ENCODE assay signal across 11 mouse cellular contexts in the genomic region with DNA sequence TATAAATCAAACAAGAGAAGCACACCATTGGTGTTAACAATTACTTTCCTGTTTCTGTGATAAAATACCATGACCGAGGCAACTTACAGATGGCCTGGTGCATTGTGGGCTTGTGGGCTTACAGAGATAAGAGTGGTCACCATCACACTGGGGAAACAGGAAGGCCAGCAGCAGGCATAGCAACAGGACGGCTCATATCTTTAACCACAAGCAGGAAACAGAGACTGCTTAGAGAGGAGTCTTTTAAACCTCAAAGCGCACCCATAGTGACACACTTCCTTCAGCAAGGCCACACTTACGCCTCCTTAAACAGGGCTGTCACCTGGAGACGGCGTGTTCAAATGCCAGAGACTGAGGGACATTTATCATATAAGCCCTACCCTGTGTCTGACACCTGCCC.
DNase-seq lines count a peak whose midpoint lies in the region; ATAC-seq and TF ChIP-seq lines count a peak whose summit lies in the region.
"Had no signal": no experiment of that assay in that cellular context is flagged by ENCODE, and none has a peak within 500 bp of the region (broad histone marks: within the 10 kb centered on the region; RNA-seq: fewer than 3 reads in every experiment).

No protein-coding gene starts in this region.

- no peaks in the 10 kb centered on the region for H3K9me3 ChIP-seq in heart, embryonic 15.5 days (replicated peaks)
- no peaks in the 10 kb centered on the region for H3K9me3 ChIP-seq in liver, postnatal 0 days (ENCODE audit: low read length)
- H3K9me3 ChIP-seq: limb, embryonic 15.5 days had no signal

- no peaks in the 10 kb centered on the region for H3K36me3 ChIP-seq in heart, embryonic 15.5 days
- H3K36me3 ChIP-seq in liver, postnatal 0 days (replicated peaks; ENCODE audit: insufficient read depth, low read length), result peaks cover 7% of the 10 kb centered on the region; the same call in 1 of the 2 replicates

- H3K4me2 ChIP-seq in heart, embryonic 15.5 days, result no peak overlapping the region
- H3K4me2 ChIP-seq in liver, postnatal 0 days (ENCODE audit: low read depth, low read length), result peak overlapping the region; percentile 19
- H3K4me2 ChIP-seq: limb, embryonic 15.5 days had no signal

- no peak overlapping the region for H3K9ac ChIP-seq in heart, embryonic 15.5 days
- H3K9ac ChIP-seq in liver, postnatal 0 days (replicated peaks), result no peak overlapping the region; the same call in 1 of the 2 replicates
- H3K9ac ChIP-seq: limb, embryonic 15.5 days had no signal

- TF ChIP-seq CTCF in bone marrow macrophage, adult 2 months (IDR thresholded peaks at IDR 0.05; ENCODE audit: low read depth, low read length), result no peak
- TF ChIP-seq CTCF in liver, postnatal 0 days (IDR thresholded peaks at IDR 0.05; ENCODE audit: low read depth), result no peak

- H3K4me1 ChIP-seq in heart, embryonic 15.5 days (replicated peaks), result peaks cover 50% of the 10 kb centered on the region
- H3K4me1 ChIP-seq in bone marrow macrophage, adult 2 months (ENCODE audit: control insufficient read depth, insufficient read depth, low read length), result peaks cover 48% of the 10 kb centered on the region
- peaks cover 39% of the 10 kb centered on the region for H3K4me1 ChIP-seq in liver, postnatal 0 days (ENCODE audit: insufficient read depth)

- no peaks in the 10 kb centered on the region for H3K27me3 ChIP-seq in heart, embryonic 15.5 days
- no peaks in the 10 kb centered on the region for H3K27me3 ChIP-seq in liver, postnatal 0 days (ENCODE audit: insufficient read depth, low read length)
- H3K27me3 ChIP-seq: limb, embryonic 15.5 days had no signal

- TF ChIP-seq POLR2A in bone marrow macrophage, adult 2 months (IDR thresholded peaks at IDR 0.05; ENCODE audit: borderline replicate concordance, low read depth, low read length), result no peak

- WGBS in heart, embryonic 15.5 days, result 36% methylated on average over 6 of the region's 6 CpGs
- 15% methylated on average over 6 of the region's 6 CpGs for WGBS in liver, postnatal 0 days (ENCODE audit: insufficient replicate concordance)

- H3K4me3 ChIP-seq in heart, embryonic 15.5 days, result no peak overlapping the region
- H3K4me3 ChIP-seq in bone marrow macrophage, adult 2 months (ENCODE audit: insufficient read depth, low read length), result no peak overlapping the region
- no peak overlapping the region for H3K4me3 ChIP-seq in liver, postnatal 0 days (ENCODE audit: low read depth, low read length)
- H3K4me3 ChIP-seq: limb, embryonic 15.5 days had no signal

- peak; percentile 48; the same call in 1 of the 2 replicates for ATAC-seq in heart, embryonic 15.5 days (replicated peaks; ENCODE audit: insufficient number of reproducible peaks, insufficient read depth, low FRiP score, low read depth)
- peak; percentile 65 for ATAC-seq in liver, postnatal 0 days
- ATAC-seq: forebrain, embryonic 16.5 days had no signal

- H3K27ac ChIP-seq in heart, embryonic 15.5 days, result peak overlapping the region; percentile 47
- peak overlapping the region; percentile 44 for H3K27ac ChIP-seq in bone marrow macrophage, adult 2 months (ENCODE audit: insufficient read depth, low read depth, low read length)
- H3K27ac ChIP-seq in liver, postnatal 0 days (ENCODE audit: low read depth), result peak overlapping the region; percentile 55
- H3K27ac ChIP-seq: kidney, postnatal 0 days; limb, embryonic 15.5 days had no signal

- TF ChIP-seq EP300 in liver, postnatal 0 days (IDR thresholded peaks at IDR 0.05; ENCODE audit: low read depth), result peak; percentile 76

- DNase-seq in heart, adult 8-10 months (ENCODE audit: low spot score), result no peak
- DNase-seq in B cell, adult 2 months, result peak; percentile 39 to 48
- DNase-seq in liver, postnatal 0 days, result peak; percentile 30
- no peak for DNase-seq in cerebellum, adult 18-20 months
- DNase-seq in kidney, adult 11 months, result no peak
- DNase-seq in adrenal gland, adult 8-10 months, result no peak

Comparison
In these comparisons a context has a peak if more than half of its experiments do, and no peak if none do; other contexts are left out.
1. DNase-seq: peak in B cell, adult 2 months (2 of 2) and liver, postnatal 0 days (single experiment); none in heart, adult 8-10 months (single experiment), cerebellum, adult 18-20 months (0 of 2), kidney, adult 11 months (single experiment) and adrenal gland, adult 8-10 months (single experiment).
2. Peak in every context shown above with its lines, with median percentiles within 50 percentile points of each other: H3K27ac ChIP-seq.